Mouse (Mus musculus): ENCODE measurements around the gene Snx22. TPM values are rescaled to one million over a fixed set of nuclear protein-coding genes. Genes with fewer than 3 reads are reported as not detected.

Gene Snx22
- 5.8 TPM for polyA plus RNA-seq (2014; fragmentation: Illumina TruSeq; extraction: RNeasy Lipid Tissue Mini Kit (QIAGEN cat#74804); ENCODE audit: low read depth, low replicate concordance)

DNA sequence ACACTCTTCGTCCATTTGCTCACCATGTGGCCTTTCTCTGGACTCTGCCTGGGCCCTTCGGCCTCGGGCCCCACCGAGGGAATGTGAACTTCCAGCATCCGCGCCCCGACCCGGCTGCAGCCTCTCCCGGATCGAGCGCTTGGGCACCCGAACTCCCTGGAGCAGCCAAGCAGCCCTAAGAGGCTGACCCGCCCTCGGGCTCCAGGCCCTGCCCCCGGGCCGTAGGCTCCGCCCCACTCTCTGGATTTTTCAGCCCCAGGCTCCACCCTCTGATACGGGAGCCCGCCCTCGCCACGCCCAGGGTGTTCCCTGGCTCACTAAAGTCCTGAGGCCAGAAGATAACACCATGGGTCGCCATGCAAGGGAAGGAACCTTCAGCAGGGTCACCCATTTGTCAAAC, at the start of gene Snx22:
TSS of gene Snx22 (minus strand) at position 137 of the 400 bp plus-strand sequence.

DNA sequence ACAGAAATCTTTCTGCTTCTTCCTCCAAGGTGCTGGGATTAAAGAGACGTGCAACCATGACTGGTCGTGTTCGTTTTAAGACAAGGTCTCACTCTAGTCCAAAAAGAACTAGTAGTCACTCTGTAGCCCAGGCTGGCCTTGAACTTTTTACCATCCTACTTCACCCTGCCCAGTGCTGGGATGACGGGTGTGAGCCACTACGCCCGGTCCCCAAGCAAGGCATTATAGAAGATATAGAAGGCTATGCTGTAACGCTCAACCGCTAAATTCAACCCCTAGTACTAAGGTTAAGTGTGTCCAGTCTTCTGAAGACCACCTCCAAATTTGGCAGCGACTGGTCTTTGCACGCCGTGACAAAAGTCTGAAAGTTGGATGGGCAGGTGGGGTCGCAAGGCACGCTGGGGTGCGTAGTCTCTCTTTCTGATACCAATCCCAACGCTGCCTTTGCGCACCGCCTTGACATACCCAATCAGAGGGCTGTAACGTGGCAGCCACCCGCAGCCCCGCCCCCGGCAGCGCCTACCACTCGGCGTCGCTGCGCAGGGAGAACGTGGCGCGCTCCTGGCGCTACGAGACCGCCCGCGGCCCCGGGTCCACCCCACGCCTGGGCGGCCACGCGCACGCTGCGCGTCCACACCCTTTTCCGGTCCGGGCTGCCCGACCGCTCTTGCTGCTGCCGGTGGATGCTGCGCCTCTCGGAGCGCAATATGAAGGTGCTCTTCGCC, 9.8 kb downstream of the Snx22 start, which contains the start of gene Ppib:
TSS of gene Ppib (plus strand) at position 640 of the 725 bp plus-strand sequence.

Other genes with a start within 250 kb of the Snx22 start
- 12.7 TPM for gene Zfp609, start 242.2 kb downstream of the Snx22 start, polyA plus RNA-seq (2014; fragmentation: Illumina TruSeq; extraction: RNeasy Lipid Tissue Mini Kit (QIAGEN cat#74804); ENCODE audit: low read depth, low replicate concordance)
- 1.4 TPM for gene Pclaf, start 179.5 kb downstream of the Snx22 start, polyA plus RNA-seq (2014; fragmentation: Illumina TruSeq; extraction: RNeasy Lipid Tissue Mini Kit (QIAGEN cat#74804); ENCODE audit: low read depth, low replicate concordance)
- 30.1 TPM for gene Trip4, start 160.9 kb downstream of the Snx22 start, polyA plus RNA-seq (2014; fragmentation: Illumina TruSeq; extraction: RNeasy Lipid Tissue Mini Kit (QIAGEN cat#74804); ENCODE audit: low read depth, low replicate concordance)
- 9.6 TPM for gene Csnk1g1, start 160.8 kb downstream of the Snx22 start, polyA plus RNA-seq (2014; fragmentation: Illumina TruSeq; extraction: RNeasy Lipid Tissue Mini Kit (QIAGEN cat#74804); ENCODE audit: low read depth, low replicate concordance)
- gene Ppib, start 9.5 kb downstream of the Snx22 start, polyA plus RNA-seq (2014; fragmentation: Illumina TruSeq; extraction: RNeasy Lipid Tissue Mini Kit (QIAGEN cat#74804); ENCODE audit: low read depth, low replicate concordance), result 768 TPM
- 196 TPM for gene Snx1, start 56.9 kb upstream of the Snx22 start, polyA plus RNA-seq (2014; fragmentation: Illumina TruSeq; extraction: RNeasy Lipid Tissue Mini Kit (QIAGEN cat#74804); ENCODE audit: low read depth, low replicate concordance)
- 51.8 TPM for gene Ciao2a, start 56.9 kb upstream of the Snx22 start, polyA plus RNA-seq (2014; fragmentation: Illumina TruSeq; extraction: RNeasy Lipid Tissue Mini Kit (QIAGEN cat#74804); ENCODE audit: low read depth, low replicate concordance)
- 6.2 TPM for gene Dapk2, start 88.5 kb upstream of the Snx22 start, polyA plus RNA-seq (2014; fragmentation: Illumina TruSeq; extraction: RNeasy Lipid Tissue Mini Kit (QIAGEN cat#74804); ENCODE audit: low read depth, low replicate concordance)

Measured in adipose tissue, adult 10 weeks (tissue).